In the genomic region with DNA sequence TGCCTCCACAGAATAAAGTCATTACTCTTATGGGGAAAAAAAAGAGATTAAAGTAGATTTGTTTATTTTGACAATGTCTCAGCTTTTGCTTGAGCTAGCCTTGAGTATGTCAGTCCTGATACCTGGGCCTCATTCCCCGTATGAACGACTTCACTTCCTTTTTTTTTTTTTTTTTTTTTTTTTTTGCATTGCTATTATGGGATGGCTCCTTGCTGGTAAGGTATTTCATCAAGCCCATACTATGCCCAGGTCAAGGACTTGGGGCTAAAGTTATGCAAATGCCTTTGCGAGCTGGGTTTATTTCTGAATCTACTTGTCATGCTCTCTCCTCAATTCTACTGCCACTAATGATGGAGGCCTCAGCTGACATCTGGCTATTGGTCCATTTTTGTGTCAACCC, we compare ENCODE assay signal across 2 mouse cellular contexts.
TF ChIP-seq lines count a peak whose summit lies in the region.

No protein-coding gene starts in this region.

TF ChIP-seq in CH12.LX, 34 proteins besides CTCF, POLR2A, EP300 and RAD21 (continued from another document):
- TF ChIP-seq ETS1 (conservative IDR thresholded peaks at IDR 0.05; ENCODE audit: low read depth, low read length) = no peak
- TF ChIP-seq ZNF384 (IDR thresholded peaks at IDR 0.05; ENCODE audit: low read depth, low read length) = peak; percentile 97
- no peak for TF ChIP-seq NRF1 (IDR thresholded peaks at IDR 0.05; ENCODE audit: low read depth, low read length)
- no peak for TF ChIP-seq SMC3 (IDR thresholded peaks at IDR 0.05; ENCODE audit: low read depth, low read length)
- TF ChIP-seq MYC (IDR thresholded peaks at IDR 0.05; ENCODE audit: low read depth, low read length) = no peak
- TF ChIP-seq SIN3A (IDR thresholded peaks at IDR 0.05; ENCODE audit: low read length) = no peak
- no peak for TF ChIP-seq E2F4 (IDR thresholded peaks at IDR 0.05; ENCODE audit: insufficient replicate concordance, low read depth, low read length)
- no peak for TF ChIP-seq CHD2 (IDR thresholded peaks at IDR 0.05; ENCODE audit: low read length)
- TF ChIP-seq TCF12 (IDR thresholded peaks at IDR 0.05; ENCODE audit: low read depth, low read length) = no peak
- TF ChIP-seq ZKSCAN1 (IDR thresholded peaks at IDR 0.05; ENCODE audit: borderline replicate concordance, low read depth, low read length) = no peak
- no peak for TF ChIP-seq ZMIZ1 (IDR thresholded peaks at IDR 0.05; ENCODE audit: low read depth, low read length)
- TF ChIP-seq KAT2A (IDR thresholded peaks at IDR 0.05; ENCODE audit: insufficient replicate concordance, low read length) = no peak
- TF ChIP-seq NELFE (IDR thresholded peaks at IDR 0.05; ENCODE audit: low read depth, low read length) = no peak
- 0 out of 2 replicates have a peak, but pooled peaks have one; percentile 26 for TF ChIP-seq IRF4 (IDR thresholded peaks at IDR 0.05; ENCODE audit: low read depth, low read length)
- TF ChIP-seq MEF2A (IDR thresholded peaks at IDR 0.05; ENCODE audit: borderline replicate concordance, low read depth, low read length) = 0 out of 2 replicates have a peak, but pooled peaks have one; percentile 30
- TF ChIP-seq ELF1 (IDR thresholded peaks at IDR 0.05; ENCODE audit: low read depth, low read length) = no peak
- no peak for TF ChIP-seq PAX5 (IDR thresholded peaks at IDR 0.05; ENCODE audit: low read length)
- no peak for TF ChIP-seq POLR2AphosphoS2 (IDR thresholded peaks at IDR 0.05; ENCODE audit: low read depth, low read length)
- no peak for TF ChIP-seq MAX (IDR thresholded peaks at IDR 0.05; ENCODE audit: low read length)
- no peak for TF ChIP-seq USF1 (IDR thresholded peaks at IDR 0.05; ENCODE audit: low read depth, low read length)
- no peak for TF ChIP-seq JUND (conservative IDR thresholded peaks at IDR 0.05; ENCODE audit: low read depth, low read length)
- TF ChIP-seq HCFC1 (IDR thresholded peaks at IDR 0.05; ENCODE audit: low read depth, low read length) = no peak

TF ChIP-seq in MEL, 35 proteins besides CTCF, POLR2A, EP300 and RAD21:
- TF ChIP-seq GABPA (IDR thresholded peaks at IDR 0.05; ENCODE audit: low read depth, low read length) (no peak), ETS1 (IDR thresholded peaks at IDR 0.05; ENCODE audit: low read depth, low read length) (no peak), ZNF384 (IDR thresholded peaks at IDR 0.05; ENCODE audit: low read depth, low read length) (peak; percentile 80)
